Mouse (Mus musculus) left cerebral cortex, adult 6 months (tissue): Measurements from ENCODE around the gene Stk39. TPM values are rescaled to one million over a fixed set of nuclear protein-coding genes. Genes with fewer than 3 reads are reported as not detected.

Experiments
- long read RNA-seq, 2 experiments: library from polyadenylated mRNA; unstranded; transcript quantifications; one replicate each; pipeline ENCODE4 v2.0.0; 2019 to 2020
- polyA plus RNA-seq: library from polyadenylated mRNA; unstranded; fragments of <200 nt; fragmentation: Nextera tagmentation; gene quantifications from 2 replicates; pipeline ENCODE4 v1.2.3, GENCODE M21; 2021

Gene Stk39
- 14.2 and 40.1 TPM in 2 replicates for polyA plus RNA-seq
- long read RNA-seq, experiment 1, partial matches to known transcripts = 16 of 36 reads
- long read RNA-seq, experiment 1, other reads (novel, unspliced or antisense) = 16 of 36 reads
- long read RNA-seq, experiment 2, partial matches to known transcripts = 17 of 51 reads
- long read RNA-seq, experiment 2, other reads (novel, unspliced or antisense) = 30 of 51 reads

GRCm38 (mm10) chr2:68471759-68472550, at the start of gene Stk39:
Gene Stk39 (minus strand): TSS chr2:68472268.

Other genes starting within 250 kb of the Stk39 start
- not detected in 2 replicates for gene 4933409G03Rik, start 110.1 kb upstream of the Stk39 start, polyA plus RNA-seq
- gene 4932414N04Rik, start 184.2 kb upstream of the Stk39 start, polyA plus RNA-seq = not detected in 2 replicates